Mouse (Mus musculus) megakaryocyte, adult 5-6 weeks (primary cell): ENCODE measurements around the gene Prr12. TPM values are rescaled to one million over a fixed set of nuclear protein-coding genes. Genes with fewer than 3 reads are reported as not detected.
"Not testable (repeated sequence)": the region's sequence is repeated elsewhere in the genome, so short reads cannot be mapped to it uniquely, and the experiment has no call there.

ENCODE experiments used
- ATAC-seq: 2 replicates; pipeline ENCODE4 v1.8.0; 2016; ENCODE audit warnings: mild to moderate bottlenecking, inconsistent platforms; ENCODE audit not compliant: poor library complexity, severe bottlenecking
- total RNA-seq, 2 experiments: library from RNA; stranded (forward) in 1 of 2; stranded (reverse) in 1 of 2; fragments of 153-499, 151-499 nt in 1 of 2; fragments of 221-1000, 200-1000 nt in 1 of 2; gene quantifications; 2 replicates each; pipeline versions ENCODE4 v1.2.3 to v1.2.4; 2015 to 2017

Gene Prr12
- total RNA-seq (2015) = 15.4 and 16.3 TPM in 2 replicates
- total RNA-seq (2017) = 1.9 and 3.0 TPM in 2 replicates

DNA sequence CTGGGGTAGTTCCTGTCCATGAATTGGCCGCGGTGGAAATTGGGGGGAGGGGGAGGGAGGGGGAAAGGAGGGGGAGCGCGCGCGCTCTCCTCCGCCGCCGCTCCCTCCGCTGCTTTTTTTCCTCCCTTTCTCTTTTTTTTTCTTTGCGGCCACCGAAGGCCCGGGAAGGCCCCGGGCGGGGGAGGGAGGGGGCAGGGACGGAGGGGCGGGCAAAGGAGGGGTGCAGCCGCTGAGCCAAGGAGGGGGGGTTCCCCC lies at the start of gene Prr12:
Gene Prr12 (minus strand): TSS at position 20 of the 255 bp plus-strand sequence.
- ATAC-seq = no peak

DNA sequence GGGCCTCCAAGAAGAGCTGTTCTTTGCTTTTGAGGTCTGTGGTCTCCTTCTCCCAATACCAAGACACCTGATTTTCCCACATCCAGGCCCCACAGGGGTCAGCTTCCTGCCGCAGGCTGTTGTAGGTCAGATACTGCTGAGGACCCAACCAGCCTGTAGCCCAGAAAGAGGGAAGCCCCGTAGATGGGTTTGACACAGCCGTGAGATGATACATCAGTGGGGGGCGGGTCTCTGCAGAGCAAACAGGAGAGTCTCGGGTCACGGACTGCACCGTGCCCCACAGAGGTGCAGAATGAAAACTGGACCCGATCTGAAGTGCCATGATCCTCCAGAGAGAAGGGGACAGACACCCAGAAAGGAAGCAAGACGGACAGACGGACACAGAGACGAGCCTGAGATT lies 49.8 kb upstream of the Prr12 start:
- ATAC-seq = no peak

DNA sequence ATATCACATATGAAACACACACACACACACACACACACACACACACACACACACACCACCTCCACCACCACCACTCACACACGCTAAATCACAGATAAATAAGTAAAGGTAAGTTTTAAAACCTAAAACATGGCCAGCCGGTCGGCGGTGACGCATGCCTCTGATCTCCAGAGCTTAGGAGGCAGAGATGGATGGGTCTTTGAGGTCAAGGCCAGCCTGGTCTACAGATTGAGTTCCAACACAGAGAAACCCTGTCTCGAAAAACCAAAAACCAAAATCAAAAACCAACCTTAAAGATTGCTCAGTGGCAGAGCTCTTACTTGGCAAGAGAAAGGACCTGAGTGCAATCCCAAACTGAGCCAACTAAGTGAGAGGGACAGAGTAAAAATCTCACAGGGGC lies 47.4 kb upstream of the Prr12 start:
- ATAC-seq = no peak

DNA sequence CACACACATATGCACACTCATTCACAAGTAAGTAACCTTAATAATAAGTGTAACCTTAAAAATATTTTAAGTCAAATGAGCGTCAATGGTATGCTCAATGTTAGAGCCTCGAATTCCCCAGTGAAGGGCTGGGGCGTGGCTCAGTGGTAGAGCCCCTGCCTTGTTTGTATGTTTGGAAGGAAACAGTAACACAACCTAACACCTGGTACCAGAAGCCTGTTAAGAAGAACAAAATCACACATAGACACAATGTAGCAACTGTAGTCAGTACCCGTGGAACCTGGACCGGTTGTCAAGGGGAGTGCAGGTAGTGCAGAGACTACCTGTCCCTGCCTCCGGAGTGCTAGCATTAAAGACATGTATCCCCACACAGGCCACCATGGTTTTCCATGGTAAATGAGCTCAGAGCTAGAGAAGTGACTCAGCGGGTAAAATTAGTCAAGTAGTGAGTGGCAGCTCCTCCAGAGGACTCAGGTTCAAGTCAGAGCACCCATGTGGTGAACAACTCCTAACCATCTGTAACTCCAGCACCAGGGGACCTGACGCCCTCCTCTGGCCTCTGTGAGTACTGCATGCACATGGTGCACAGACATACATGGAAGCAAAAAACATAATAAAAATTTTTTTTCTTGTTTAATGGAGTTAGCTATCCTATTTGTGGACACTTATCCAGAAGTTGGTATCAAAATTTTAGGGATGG lies 46.0 kb upstream of the Prr12 start:
- ATAC-seq = no peak

DNA sequence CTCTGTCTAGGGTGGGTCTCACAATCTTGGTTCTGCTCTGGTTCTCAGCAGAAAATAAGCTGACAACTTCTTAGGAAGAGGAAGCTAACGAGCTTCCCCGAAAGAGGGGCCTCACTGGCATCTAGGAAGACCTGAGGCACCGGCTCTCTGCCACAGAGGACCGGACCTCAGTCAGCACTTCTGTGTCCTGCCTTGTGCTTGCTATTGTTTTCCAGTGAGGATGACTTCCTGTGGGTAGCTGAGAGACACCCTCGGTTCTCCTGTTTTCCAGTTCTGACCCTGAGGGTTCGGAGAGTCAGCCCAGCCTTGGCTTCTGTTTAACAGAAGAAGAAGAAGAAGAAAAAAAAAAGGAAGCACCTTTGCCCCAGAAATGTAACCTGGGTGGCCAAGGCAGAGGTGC lies 44.8 kb upstream of the Prr12 start:
- ATAC-seq = no peak

DNA sequence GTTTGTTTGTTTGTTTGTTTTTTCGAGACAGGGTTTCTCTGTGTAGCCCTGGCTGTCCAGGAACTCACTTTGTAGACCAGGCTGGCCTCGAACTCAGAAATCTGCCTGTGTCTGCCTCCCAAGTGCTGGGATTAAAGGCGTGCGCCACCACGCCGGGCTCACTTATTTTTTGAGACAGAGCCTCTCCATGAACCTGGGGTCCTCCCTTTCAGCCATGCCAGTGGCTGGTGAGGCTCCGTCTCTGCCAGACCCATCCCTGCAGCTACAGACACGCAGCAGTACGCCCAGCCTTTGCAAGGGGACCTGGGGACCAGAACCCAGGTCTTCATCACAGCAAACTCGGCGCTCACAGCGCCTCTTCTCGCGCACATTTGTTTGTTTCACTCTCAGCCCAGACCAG lies 43.3 kb upstream of the Prr12 start:
- not testable (repeated sequence) for ATAC-seq

DNA sequence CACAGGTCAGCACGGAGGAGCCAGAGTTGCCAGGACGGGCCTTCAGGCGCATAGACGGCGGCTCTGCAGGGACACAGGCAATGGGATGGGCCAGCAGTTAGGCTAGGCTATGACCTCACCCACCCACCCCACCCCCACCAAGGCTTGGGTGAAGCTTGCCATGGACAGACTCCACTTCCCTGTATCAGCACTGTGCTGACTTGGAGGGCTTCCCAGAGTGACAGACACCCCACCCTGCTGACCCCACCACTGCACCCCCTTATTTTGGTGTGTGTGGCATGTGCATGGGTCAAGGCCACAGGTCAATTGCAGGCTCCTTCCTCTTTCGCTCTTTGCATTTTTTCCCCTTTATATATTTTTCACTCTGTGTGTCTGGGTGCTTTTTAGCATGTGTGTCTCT lies 42.7 kb upstream of the Prr12 start:
- no peak for ATAC-seq

DNA sequence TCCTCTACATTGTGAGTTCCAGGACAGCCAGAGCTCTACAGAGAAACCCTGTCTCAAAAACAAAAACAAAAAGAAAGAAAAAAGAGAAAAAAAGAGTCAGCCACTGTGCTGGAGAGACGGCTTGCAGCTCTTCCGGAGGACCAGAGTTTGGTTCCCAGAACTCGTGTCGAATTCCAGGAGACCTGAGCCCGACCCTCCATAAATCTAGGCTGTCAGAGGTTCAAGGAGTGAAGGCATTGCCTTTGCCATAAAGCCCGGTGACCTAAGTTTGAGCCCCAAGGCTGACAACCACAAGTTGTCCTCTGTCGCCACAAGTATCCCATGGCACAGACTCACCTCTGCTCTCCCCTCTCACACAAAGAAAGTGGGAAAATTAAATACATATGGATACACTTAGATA lies 41.4 kb upstream of the Prr12 start:
- ATAC-seq = no peak

DNA sequence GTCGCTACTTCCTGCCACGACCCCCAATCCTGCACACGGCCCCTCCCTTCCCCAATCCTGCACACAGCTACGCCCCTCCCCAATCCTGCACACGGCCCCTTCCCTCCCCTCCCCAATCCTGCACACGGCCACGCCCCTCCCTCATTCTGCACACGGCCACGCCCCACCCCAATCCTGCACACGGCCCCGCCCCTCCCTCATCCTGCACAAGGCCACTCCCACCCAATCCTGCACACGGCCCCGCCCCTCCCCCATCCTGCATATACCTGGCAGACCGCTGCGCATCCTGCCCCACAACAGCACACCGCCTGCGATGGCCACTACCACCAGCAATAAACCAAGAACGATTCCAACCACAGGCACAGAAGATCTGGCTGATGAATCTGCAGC lies 40.8 kb upstream of the Prr12 start:
- no peak for ATAC-seq

DNA sequence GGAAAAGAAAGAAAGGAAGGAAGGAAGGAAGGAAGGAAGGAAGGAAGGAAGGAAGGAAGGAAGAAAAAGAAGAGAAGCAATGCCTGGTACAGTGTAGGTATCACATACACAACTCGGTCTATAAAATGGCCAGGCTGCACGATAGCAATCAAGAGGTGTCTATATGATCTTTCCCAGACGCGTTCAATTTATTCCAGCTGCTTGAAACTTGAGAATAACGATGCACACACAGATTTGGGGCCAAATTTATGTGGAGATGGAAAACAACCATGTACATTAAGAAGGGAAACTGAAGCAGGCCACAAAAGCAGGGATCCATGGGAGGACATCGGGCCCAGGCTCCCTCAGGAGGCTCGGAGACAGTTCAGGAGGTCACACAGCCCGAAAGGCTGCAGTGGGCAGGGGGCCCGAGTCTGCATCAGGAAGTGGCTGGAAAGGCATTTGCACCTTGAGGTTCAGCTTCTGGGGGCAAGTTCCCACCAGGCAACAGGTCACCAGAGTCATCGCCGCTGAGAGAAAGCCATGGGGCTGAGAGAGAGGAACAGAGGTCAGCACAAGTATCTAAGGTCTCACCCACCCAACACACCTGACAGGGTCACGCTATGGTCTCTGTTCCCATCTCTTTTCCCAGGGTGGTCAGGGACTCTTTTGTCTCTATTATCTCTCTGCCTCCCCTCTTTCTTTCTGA lies 40.3 kb upstream of the Prr12 start:
- ATAC-seq = no peak

DNA sequence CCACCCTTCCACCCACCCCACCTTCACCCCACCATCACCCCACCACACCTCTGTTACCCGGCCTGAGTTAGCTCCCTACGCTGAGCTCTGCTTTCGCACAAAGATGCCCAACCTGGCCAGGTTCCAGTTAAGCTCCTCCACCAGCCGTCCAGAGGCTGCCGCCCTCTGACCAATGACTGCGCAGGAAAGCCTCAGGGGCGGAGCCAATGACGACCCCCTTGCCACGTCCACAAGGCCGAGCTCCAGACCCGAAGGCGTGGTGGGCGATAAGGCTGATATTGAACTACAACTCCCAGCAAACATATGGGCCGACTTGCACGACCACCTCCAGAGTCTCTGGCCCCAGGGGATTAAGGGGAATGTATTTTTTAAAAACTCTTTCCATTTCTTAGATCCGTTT lies 39.4 kb upstream of the Prr12 start, which contains the start of gene Rcn3:
Gene Rcn3 (minus strand): TSS at position 174 of the 400 bp plus-strand sequence.
- ATAC-seq = peak; percentile 50

DNA sequence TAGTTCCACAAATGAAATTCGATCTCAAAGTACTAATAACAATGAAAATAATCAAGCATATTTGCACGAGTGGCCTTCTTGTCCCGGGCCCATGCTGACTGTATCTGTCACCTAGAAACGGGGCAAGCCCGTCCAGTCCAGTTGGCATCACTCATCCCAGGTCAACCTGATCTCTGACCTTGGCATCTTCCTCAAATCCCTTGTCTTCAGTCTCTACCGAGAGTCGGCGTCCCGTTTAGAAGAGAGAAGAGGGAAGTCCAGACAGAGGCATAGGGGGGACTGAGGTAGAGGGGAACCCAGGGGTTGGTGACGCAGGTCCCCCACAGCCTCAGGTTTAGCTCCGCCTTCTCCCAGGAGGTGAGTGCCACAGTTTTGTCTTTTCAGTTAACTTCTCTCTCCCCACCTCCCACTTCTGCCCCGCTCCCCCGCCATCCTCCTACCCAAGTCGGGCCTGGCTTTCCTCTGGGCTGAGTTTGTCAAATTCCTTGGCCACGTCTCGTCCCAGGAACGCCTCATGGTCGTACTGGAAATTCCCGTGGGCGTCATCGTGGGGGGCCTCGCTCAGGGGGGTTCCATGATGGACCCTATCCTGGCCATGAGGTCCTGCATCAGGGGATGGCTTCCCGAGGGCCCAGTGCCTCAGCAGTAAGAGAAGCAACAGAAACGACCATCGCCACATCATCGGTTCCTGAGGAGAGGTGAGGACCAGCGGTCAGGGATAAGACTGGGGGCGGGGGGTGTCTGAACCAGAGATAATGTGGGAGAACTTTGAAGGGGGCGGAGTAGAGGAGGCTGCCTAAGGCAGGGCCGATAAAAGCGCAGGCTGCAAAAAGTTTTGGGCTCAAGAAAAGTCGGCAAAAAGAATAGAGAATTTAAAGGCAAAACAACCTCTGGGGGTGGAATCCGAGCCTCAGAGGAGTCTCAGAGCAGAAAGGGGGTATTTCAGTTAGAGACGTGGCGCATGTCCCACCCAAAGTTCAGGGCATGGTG lies 38.6 kb upstream of the Prr12 start:
- peak; percentile 67 for ATAC-seq

DNA sequence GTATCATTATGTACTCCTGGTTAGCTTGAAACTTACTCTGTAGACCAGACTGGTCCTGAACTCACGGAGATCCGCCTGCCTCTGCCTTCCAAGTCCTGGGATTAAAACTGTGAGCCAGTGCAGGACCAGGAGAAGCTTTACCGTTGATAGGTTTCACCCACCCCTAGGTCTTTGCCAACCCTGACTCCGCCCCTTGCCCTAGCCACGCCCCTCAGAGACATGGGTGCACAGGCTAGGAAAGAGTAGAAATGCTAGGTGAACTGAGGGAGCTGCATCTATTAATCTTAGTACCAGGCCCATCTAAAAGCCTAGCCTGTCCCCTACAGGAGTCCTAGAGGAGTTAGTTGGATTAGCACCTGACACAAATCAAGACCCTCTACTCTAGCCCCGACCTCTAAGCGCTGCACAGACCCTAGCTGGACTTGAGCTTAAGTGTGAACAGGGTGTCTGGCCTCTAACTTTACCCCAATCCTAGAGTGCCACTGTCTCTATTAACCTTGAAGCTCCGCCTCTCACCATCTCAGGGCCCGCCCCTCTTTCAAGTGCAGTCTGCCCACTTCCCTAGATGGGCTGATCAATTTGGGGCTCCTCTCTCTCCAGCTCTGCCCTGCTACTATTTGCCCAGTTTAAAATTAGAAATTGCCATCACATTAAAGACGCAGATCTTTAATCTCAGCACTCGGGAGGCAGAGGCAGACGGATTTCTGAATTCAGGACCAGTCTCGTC lies 37.7 kb upstream of the Prr12 start:
- ATAC-seq = peak; percentile 59

DNA sequence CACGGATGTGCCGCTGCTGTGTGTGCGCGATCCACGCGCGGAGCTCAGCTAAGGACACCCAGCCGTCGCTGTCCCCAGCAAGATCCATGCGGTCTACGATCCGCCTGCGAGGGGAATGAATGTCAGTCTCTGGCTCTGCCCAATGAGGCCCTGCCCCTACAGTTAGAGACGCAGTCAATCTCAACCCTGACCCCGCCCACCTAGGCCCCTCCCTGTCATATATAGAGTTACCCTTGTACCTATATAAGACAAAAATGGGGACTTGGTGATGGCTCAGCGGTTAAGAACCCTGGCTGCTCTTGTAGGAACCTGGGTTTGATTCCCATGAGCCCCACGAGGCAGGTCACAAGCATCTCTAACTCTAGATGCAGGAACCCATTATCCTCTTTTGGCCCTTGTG lies 35.9 kb upstream of the Prr12 start:
- no peak for ATAC-seq

DNA sequence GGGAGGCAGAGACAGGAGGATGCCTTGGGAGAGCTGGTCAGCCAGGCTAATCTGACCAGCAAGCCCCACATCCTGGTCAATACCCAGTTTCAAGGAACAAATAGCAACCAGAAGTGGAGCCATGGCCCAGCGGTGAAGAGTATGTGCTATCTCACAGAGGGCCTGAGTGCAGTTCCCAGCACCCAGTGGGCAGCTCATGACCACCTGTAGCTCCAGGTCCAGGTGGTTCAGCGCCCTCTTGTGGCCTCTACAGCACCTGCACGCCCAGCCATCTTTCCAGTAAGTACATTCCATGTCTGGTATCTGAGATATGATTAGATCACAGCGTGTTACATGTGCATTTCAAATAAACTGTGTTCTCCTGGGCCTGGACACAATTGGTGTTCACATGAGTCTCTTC lies 33.4 kb upstream of the Prr12 start:
- no peak for ATAC-seq

DNA sequence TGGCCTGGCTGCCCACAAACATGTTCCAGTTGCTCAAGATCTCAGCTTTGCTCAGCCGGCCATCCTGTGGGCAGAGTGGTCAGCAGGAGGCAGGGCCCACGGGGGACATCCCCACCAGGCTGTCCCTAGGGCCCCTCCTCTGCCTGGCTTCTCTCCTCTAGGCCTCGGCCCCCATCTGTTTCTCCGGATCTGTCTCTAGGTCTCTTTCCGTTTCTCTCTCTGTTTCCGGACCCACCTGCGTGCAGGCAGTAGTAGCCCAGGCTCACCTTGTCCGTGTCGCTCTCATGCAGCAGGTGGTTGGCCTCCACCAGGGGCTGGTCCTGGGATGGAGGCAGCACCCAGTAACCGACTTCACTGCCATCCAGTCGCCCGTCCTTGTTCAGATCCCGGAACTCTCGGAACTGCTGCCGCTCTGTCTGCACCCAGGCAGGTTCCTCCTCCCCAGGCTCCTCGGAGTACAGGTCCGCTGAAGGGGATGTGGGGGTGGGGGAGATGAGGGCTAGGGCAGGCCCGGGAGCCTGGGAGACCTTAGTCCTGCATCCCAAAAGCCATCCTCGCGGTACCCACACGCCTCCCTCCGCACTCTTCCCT lies 30.7 kb upstream of the Prr12 start:
- ATAC-seq = no peak

DNA sequence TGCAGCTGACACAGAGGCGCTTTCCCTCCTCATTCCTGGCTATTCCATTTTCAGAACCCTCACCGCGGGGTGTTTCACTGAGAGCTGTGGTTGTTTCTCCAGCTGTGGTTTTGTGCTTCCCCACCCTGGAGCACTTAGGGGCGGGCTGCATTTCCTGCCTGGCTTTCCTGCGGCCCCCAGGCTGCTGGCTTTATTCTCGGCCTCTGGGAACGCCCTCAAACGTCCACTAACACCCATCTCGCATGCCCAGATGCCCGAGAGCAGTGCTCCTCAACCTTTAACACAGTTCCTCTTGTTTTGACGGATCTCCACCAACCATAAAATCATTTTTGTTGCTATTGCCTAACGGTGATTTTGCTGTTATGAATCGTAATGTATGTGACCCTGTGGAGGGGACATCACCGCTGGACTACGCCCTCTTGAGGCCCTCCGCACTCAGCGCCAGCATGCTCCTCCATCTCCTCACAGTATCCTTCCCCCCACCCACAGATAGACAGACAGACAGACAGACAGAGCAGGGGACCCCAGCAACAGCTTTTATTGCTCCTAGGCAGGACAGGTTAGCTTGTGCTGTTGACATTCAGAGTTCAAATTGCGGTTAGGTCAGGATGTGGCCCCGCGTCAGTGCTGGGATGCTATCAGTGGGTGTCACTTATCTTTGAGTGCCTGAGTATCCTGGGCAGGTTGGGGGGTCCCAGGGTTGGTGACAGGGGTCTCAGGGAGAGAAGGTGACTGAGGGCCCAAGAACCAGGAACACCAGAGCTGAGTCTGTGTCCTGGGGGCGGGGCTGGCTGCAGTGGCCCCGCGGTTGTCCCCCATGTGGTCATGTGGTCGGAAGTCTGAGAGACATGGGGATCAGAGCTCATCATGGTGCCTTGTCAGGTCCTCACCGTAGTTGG lies 30.0 kb upstream of the Prr12 start:
- ATAC-seq = peak; percentile 78

DNA sequence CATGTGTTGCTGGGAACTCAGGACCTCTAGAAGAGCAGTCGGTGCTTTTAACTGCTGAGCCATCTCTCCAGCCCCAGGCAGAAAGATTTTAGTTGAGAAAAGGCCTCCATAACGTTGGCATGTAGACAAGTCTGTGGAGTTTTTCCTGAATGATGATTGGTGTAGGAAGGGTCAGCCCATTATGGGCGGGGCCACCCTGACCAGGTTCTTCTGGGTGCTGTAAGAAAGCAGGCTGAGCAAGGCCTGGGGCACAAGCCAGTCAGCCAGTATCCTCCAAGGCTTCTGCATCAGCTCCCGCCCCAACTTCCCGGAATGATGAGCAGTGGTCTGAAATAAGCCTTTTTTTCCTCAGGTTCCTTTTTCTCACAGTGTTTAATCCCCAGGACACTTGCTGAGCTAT lies 28.3 kb upstream of the Prr12 start:
- no peak for ATAC-seq

DNA sequence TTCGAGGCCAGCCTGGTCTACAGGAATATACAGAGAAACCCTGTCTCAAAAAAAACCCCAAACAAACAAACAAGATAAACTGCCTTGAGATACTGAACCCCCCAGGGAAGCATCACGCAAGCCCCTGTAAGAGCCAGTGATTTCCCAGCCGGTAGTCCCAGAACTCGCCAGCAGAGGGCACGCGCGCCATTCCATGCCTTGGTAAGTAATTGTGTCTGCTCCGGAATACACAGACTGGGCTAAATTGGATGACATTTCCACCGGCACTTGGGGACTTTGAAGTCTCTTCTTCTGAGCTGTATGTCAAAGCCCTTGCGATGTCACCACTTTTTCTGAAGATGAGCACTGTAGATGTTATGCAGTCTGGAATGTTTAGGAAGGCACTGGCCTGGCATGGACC lies 27.2 kb upstream of the Prr12 start:
- peak; percentile 56 for ATAC-seq

DNA sequence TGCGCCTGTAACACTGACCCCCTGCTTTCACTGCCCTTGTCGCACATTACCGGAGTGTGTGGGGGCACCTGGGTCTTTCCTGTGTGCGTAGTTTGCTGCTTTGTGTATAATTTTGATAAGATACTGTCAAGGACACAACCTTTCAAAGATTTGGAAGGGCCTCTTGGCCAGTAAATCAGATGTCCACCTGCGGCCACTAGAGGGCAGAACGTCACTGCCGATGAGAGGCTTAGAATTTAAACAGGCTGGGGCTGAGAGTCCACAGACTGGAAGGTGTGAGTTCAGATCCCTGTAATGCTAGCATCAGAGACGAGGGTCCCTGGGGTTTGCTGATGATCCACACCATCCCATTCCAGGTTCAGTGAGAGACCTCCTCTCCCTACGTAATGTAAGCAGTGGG lies 25.8 kb upstream of the Prr12 start:
- peak; percentile 33; the same call in 1 of the 2 replicates for ATAC-seq
